Mouse (Mus musculus): ENCODE data around the gene Cd209g.

GRCm38 (mm10) chr8:4172486-4172885, 38.6 kb downstream of the Cd209g start:
- TF ChIP-seq CHD2 (IDR thresholded peaks at IDR 0.05; ENCODE audit: low read depth, low read length) (no peak), ZC3H11A (IDR thresholded peaks at IDR 0.05; ENCODE audit: borderline replicate concordance, low read depth, low read length) (no peak)
